In the genomic region with DNA sequence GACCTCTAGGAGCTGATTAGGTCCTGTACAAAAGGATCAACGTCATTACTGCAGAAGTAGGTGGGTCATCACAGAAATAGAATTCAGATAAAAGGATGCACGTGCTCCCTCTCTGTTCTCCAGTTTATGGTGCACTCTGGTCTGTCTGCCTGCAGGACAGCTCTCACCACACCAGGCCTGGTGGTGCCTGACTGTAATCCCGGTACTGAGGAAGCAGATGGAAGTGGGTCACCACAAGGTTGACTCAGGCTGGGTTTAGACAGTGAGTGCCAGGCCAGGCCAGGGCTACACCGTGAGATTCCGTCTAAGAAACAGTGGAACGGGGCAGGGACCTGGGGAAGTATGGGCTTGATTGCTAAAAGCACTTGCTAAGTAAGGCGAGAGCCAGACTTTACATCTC, we compare ENCODE assay signal across 23 mouse cellular contexts. TPM values are rescaled to one million over a fixed set of nuclear protein-coding genes. Genes with fewer than 3 reads are reported as not detected.
DNase-seq lines count a peak whose midpoint lies in the region; ATAC-seq and TF ChIP-seq lines count a peak whose summit lies in the region.
"Had no signal": no experiment of that assay in that cellular context is flagged by ENCODE, and none has a peak within 500 bp of the region (broad histone marks: within the 10 kb centered on the region; RNA-seq: fewer than 3 reads in every experiment).

No protein-coding gene starts in this region.

- no peaks in the 10 kb centered on the region for H3K36me3 ChIP-seq in heart, embryonic 12.5 days
- no peaks in the 10 kb centered on the region for H3K36me3 ChIP-seq in heart, adult 2 months (ENCODE audit: control insufficient read depth, insufficient read depth, low read length)
- no peaks in the 10 kb centered on the region for H3K36me3 ChIP-seq in midbrain, embryonic 14.5 days (ENCODE audit: control insufficient read depth, insufficient read depth, low read length)
- no peaks in the 10 kb centered on the region for H3K36me3 ChIP-seq in midbrain, embryonic 10.5 days
- no peaks in the 10 kb centered on the region for H3K36me3 ChIP-seq in liver, embryonic 12.5 days
- no peaks in the 10 kb centered on the region for H3K36me3 ChIP-seq in intestine, embryonic 16.5 days (ENCODE audit: control insufficient read depth, insufficient read depth, low read length)
- H3K36me3 ChIP-seq: embryonic facial prominence, embryonic 10.5 days; heart, embryonic 13.5 days; hindbrain, embryonic 13.5 days had no signal

- TF ChIP-seq EP300 in heart, adult 2 months (IDR thresholded peaks at IDR 0.05; ENCODE audit: insufficient read depth, low read depth, low read length): no peak

- H3K4me1 ChIP-seq in heart, embryonic 12.5 days (replicated peaks): peaks cover 29% of the 10 kb centered on the region
- H3K4me1 ChIP-seq in heart, adult 2 months (ENCODE audit: control insufficient read depth, insufficient read depth, low read length): no peaks in the 10 kb centered on the region
- no peaks in the 10 kb centered on the region for H3K4me1 ChIP-seq in midbrain, embryonic 14.5 days (ENCODE audit: control insufficient read depth, insufficient read depth, low read length)
- H3K4me1 ChIP-seq in midbrain, embryonic 10.5 days: no peaks in the 10 kb centered on the region
- H3K4me1 ChIP-seq in liver, embryonic 12.5 days: no peaks in the 10 kb centered on the region
- H3K4me1 ChIP-seq in intestine, embryonic 16.5 days (ENCODE audit: control insufficient read depth, insufficient read depth, low read length): no peaks in the 10 kb centered on the region
- H3K4me1 ChIP-seq: embryonic facial prominence, embryonic 10.5 days; forebrain, embryonic 13.5 days; hindbrain, embryonic 13.5 days had no signal

- no peak overlapping the region for H3K4me3 ChIP-seq in heart, embryonic 12.5 days
- H3K4me3 ChIP-seq in heart, adult 2 months: no peak overlapping the region
- no peak overlapping the region for H3K4me3 ChIP-seq in midbrain, embryonic 14.5 days (replicated peaks; ENCODE audit: low read depth, low read length)
- no peak overlapping the region for H3K4me3 ChIP-seq in midbrain, embryonic 10.5 days
- H3K4me3 ChIP-seq in liver, embryonic 12.5 days: no peak overlapping the region
- H3K4me3 ChIP-seq in intestine, embryonic 16.5 days (ENCODE audit: low read length): no peak overlapping the region
- H3K4me3 ChIP-seq: embryonic facial prominence, embryonic 10.5 days; forebrain, embryonic 13.5 days; heart, embryonic 13.5 days; hindbrain, embryonic 13.5 days had no signal

- no peak overlapping the region for H3K9ac ChIP-seq in heart, embryonic 12.5 days
- H3K9ac ChIP-seq in heart, adult 2 months (ENCODE audit: low read depth, low read length): no peak overlapping the region
- no peak overlapping the region for H3K9ac ChIP-seq in midbrain, embryonic 14.5 days (replicated peaks; ENCODE audit: low read length)
- H3K9ac ChIP-seq in liver, embryonic 12.5 days: no peak overlapping the region
- no peak overlapping the region for H3K9ac ChIP-seq in intestine, embryonic 16.5 days (ENCODE audit: low read depth, low read length)
- H3K9ac ChIP-seq: forebrain, embryonic 13.5 days; forebrain, postnatal 0 days; heart, embryonic 13.5 days; hindbrain, embryonic 13.5 days had no signal

- no peak overlapping the region for H3K27ac ChIP-seq in heart, embryonic 12.5 days (ENCODE audit: poor library complexity, severe bottlenecking)
- H3K27ac ChIP-seq in heart, adult 2 months: no peak overlapping the region
- no peak overlapping the region for H3K27ac ChIP-seq in midbrain, embryonic 14.5 days (replicated peaks; ENCODE audit: low read depth, low read length)
- H3K27ac ChIP-seq in midbrain, embryonic 10.5 days (replicated peaks): no peak overlapping the region
- no peak overlapping the region for H3K27ac ChIP-seq in liver, embryonic 12.5 days
- no peak overlapping the region for H3K27ac ChIP-seq in intestine, embryonic 16.5 days (ENCODE audit: low read length)
- H3K27ac ChIP-seq: embryonic facial prominence, embryonic 10.5 days; forebrain, embryonic 13.5 days; heart, embryonic 13.5 days; hindbrain, embryonic 13.5 days; hindbrain, postnatal 0 days had no signal

- ATAC-seq in heart, embryonic 12.5 days (ENCODE audit: insufficient number of reproducible peaks, low FRiP score): 0 out of 2 replicates have a peak, but pooled peaks have one; percentile 42
- ATAC-seq in midbrain, embryonic 14.5 days (ENCODE audit: low FRiP score, low TSS enrichment): 0 out of 2 replicates have a peak, but pooled peaks have one; percentile 24
- ATAC-seq in hematopoietic stem cell, adult 5-6 weeks (replicated peaks in 1 of 2; ENCODE audit: insufficient read depth in 1 of 2, low FRiP score in 2 of 2, low TSS enrichment in 1 of 2, low read depth in 1 of 2, poor library complexity in 2 of 2, severe bottlenecking in 2 of 2): peak; percentile 77 to 80
- no peak for ATAC-seq in liver, embryonic 12.5 days
- ATAC-seq in intestine, embryonic 16.5 days: no peak
- ATAC-seq: activated CD4-positive, CD25-positive, alpha-beta regulatory T cell, adult 4 months; forebrain, embryonic 13.5 days; forebrain, postnatal 0 days; hindbrain, postnatal 0 days; Patski had no signal

- no peaks in the 10 kb centered on the region for H3K9me3 ChIP-seq in heart, embryonic 12.5 days (replicated peaks)
- no peaks in the 10 kb centered on the region for H3K9me3 ChIP-seq in midbrain, embryonic 14.5 days (ENCODE audit: control insufficient read depth, low read length)
- H3K9me3 ChIP-seq in midbrain, embryonic 10.5 days (replicated peaks): no peaks in the 10 kb centered on the region
- H3K9me3 ChIP-seq in liver, embryonic 12.5 days (replicated peaks): no peaks in the 10 kb centered on the region
- H3K9me3 ChIP-seq in intestine, embryonic 16.5 days (ENCODE audit: control insufficient read depth, low read length): no peaks in the 10 kb centered on the region
- H3K9me3 ChIP-seq: embryonic facial prominence, embryonic 10.5 days; forebrain, embryonic 13.5 days; heart, embryonic 13.5 days; hindbrain, embryonic 13.5 days had no signal

- intact Hi-C loops in heart, adult 2 months (cut with DNase I): no loop called here

- DNase-seq in heart, adult 2 months: no peak
- no peak for DNase-seq in midbrain, embryonic 14.5 days
- no peak for DNase-seq in midbrain, embryonic 10.5 days (ENCODE audit: low spot score)
- DNase-seq: adrenal gland, postnatal 14 days; cerebellum, adult 18-20 months; cerebellum, adult 9-11 months; cerebellum, postnatal 36 days; forebrain, postnatal 0 days; gastrocnemius, postnatal 14 days; heart, postnatal 10 days; heart, postnatal 4 days had no signal

- no peaks in the 10 kb centered on the region for H3K27me3 ChIP-seq in heart, embryonic 12.5 days (replicated peaks)
- H3K27me3 ChIP-seq in heart, adult 2 months (ENCODE audit: control insufficient read depth, insufficient read depth, low read length): no peaks in the 10 kb centered on the region
- no peaks in the 10 kb centered on the region for H3K27me3 ChIP-seq in midbrain, embryonic 14.5 days (ENCODE audit: control insufficient read depth, insufficient read depth, low read length)
- no peaks in the 10 kb centered on the region for H3K27me3 ChIP-seq in midbrain, embryonic 10.5 days (ENCODE audit: low read depth, poor library complexity, severe bottlenecking)
- no peaks in the 10 kb centered on the region for H3K27me3 ChIP-seq in liver, embryonic 12.5 days (replicated peaks)
- H3K27me3 ChIP-seq in intestine, embryonic 16.5 days (replicated peaks; ENCODE audit: control insufficient read depth, insufficient read depth, low read length): no peaks in the 10 kb centered on the region
- H3K27me3 ChIP-seq: CH12.LX; forebrain, embryonic 13.5 days; heart, embryonic 13.5 days; hindbrain, embryonic 13.5 days; Patski had no signal

- TF ChIP-seq CTCF in heart, adult 2 months (IDR thresholded peaks at IDR 0.05): no peak

- no peak for TF ChIP-seq POLR2A in heart, adult 2 months (IDR thresholded peaks at IDR 0.05; ENCODE audit: insufficient read depth, low read depth, low read length)

- no peaks in the 10 kb centered on the region for H3K79me2 ChIP-seq in heart, adult 2 months (replicated peaks; ENCODE audit: control insufficient read depth, insufficient read depth, low read length)

- no peak overlapping the region for H3K4me2 ChIP-seq in heart, embryonic 12.5 days
- no peak overlapping the region for H3K4me2 ChIP-seq in midbrain, embryonic 14.5 days (ENCODE audit: low read length)
- H3K4me2 ChIP-seq in liver, embryonic 12.5 days: no peak overlapping the region
- H3K4me2 ChIP-seq in intestine, embryonic 16.5 days (ENCODE audit: low read depth, low read length): no peak overlapping the region
- H3K4me2 ChIP-seq: forebrain, embryonic 13.5 days; heart, embryonic 13.5 days; hindbrain, embryonic 13.5 days had no signal

- WGBS in heart, embryonic 12.5 days: 67% methylated on average over 7 of the region's 7 CpGs
- 74% methylated on average over 7 of the region's 7 CpGs for WGBS in heart, adult 2 months
- WGBS in midbrain, embryonic 14.5 days: 87% methylated on average over 7 of the region's 7 CpGs
- 88% methylated on average over 7 of the region's 7 CpGs for WGBS in midbrain, embryonic 10.5 days
- WGBS in liver, embryonic 12.5 days (ENCODE audit: insufficient replicate concordance): 55% methylated on average over 7 of the region's 7 CpGs
- 87% methylated on average over 7 of the region's 7 CpGs for WGBS in intestine, embryonic 16.5 days

RNA-seq across cellular contexts. Expression of gene Lyst, which starts 58.3 kb away (rescaled TPM):
- 4.3 and 4.9 TPM in 2 replicates for polyA plus RNA-seq in heart, embryonic 12.5 days (2016; fragmentation: Nextera tagmentation; extraction: Ambion mirVana)
- 1 to 10 TPM; 6.7 to 6.8 TPM for total RNA-seq in heart, adult 2 months (2021)
- 2.0 and 3.1 TPM in 2 replicates for polyA plus RNA-seq in heart, adult 2 months (2012; rRNA removed)
- polyA plus RNA-seq in midbrain, embryonic 14.5 days (2014; fragmentation: Nextera tagmentation; extraction: Ambion mirVana): 6.4 and 8.8 TPM in 2 replicates
- polyA plus RNA-seq in midbrain, embryonic 10.5 days (2016; fragmentation: Nextera tagmentation; extraction: Ambion mirVana): 1.9 and 3.3 TPM in 2 replicates
- total RNA-seq in hematopoietic stem cell, adult 5-6 weeks (2017): 38.0 and 82.2 TPM in 2 replicates
- polyA plus RNA-seq in liver, embryonic 12.5 days (2016; fragmentation: Nextera tagmentation; extraction: Ambion mirVana): 1.9 TPM in 2 replicates
- 2.0 and 3.0 TPM in 2 replicates for polyA plus RNA-seq in intestine, embryonic 16.5 days (2015; fragmentation: Nextera tagmentation; extraction: Ambion mirVana)

Comparison
In these comparisons a context has a peak if more than half of its experiments do, and no peak if none do; other contexts are left out.
1. ATAC-seq: peak in heart, embryonic 12.5 days (single experiment), midbrain, embryonic 14.5 days (single experiment) and hematopoietic stem cell, adult 5-6 weeks (2 of 2); none in liver, embryonic 12.5 days (single experiment) and intestine, embryonic 16.5 days (single experiment).